Mouse (Mus musculus) thymus, postnatal 0 days (tissue): ENCODE data around the gene Sgta. TPM values are rescaled to one million over a fixed set of nuclear protein-coding genes. Genes with fewer than 3 reads are reported as not detected.
"Not testable (repeated sequence)": the region's sequence is repeated elsewhere in the genome, so short reads cannot be mapped to it uniquely, and the experiment has no call there.

Experiments used
- DNase-seq: peaks from one replicate; pipeline ENCODE4 v3.0.0-alpha.2; 2015; ENCODE audit warnings: low spot score
- polyA plus RNA-seq: library from polyadenylated mRNA; unstranded; fragments of >200 nt; fragmentation: Nextera tagmentation; extraction: Ambion mirVana; gene quantifications from 2 replicates; pipeline ENCODE4 v1.2.1, GENCODE M21; 2015

Gene Sgta
- polyA plus RNA-seq, 1 experiment from 2014 or later = 120 TPM

DNA sequence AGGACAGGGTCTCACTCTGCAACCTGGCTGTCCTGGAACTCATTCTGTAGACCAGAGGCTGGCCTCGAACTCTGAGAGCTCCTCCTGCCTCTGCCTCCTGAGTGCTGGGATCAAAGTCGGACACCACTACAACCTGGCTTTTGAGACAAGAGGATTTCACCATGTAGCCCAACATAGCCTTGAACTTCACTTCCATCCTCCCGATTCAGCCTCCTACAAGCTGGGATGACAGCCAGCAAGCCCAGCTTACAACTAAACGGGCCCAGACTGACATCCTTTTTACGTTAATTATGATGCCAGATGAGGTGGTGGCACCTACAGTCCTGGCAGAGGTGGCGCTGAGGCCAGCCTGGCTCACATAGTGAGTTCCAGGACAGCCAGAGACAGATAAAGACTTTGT is 1.1 kb downstream of the Sgta start:
- no peak for DNase-seq

DNA sequence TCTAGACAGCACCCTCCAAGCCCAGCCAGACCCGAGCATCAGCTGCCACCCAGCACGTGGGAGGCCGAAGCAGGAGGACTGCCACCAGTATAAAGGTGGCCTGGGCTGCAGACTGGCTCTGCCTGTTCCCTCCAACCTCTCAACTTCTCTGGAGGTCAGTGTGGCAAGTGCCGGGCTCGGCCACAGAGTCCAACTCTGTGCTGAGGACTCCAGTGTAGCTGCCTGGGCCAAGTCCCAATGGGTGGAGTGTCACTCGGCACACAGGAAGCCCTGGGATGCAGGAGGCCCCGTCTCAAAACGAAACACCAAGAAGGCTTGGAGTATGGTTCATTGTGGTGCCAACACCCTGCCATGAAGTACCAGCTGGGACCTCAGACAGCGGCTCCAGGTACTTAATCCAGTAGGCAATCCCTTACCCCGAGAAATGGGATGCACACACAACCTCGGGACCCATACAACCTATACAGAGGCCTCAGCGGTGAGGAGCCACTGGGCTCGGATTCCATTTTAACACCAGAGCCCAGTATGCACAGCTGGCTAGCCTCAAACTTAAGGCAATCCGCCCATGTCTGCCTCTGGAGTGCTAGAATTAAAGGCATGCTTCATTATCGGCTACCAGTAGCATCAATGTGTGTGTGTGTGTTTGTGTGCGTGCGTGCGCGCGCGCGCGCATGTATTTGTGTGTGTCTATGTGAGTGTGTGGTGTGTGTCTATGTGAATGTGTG is 2.4 kb downstream of the Sgta start:
- DNase-seq = no peak

DNA sequence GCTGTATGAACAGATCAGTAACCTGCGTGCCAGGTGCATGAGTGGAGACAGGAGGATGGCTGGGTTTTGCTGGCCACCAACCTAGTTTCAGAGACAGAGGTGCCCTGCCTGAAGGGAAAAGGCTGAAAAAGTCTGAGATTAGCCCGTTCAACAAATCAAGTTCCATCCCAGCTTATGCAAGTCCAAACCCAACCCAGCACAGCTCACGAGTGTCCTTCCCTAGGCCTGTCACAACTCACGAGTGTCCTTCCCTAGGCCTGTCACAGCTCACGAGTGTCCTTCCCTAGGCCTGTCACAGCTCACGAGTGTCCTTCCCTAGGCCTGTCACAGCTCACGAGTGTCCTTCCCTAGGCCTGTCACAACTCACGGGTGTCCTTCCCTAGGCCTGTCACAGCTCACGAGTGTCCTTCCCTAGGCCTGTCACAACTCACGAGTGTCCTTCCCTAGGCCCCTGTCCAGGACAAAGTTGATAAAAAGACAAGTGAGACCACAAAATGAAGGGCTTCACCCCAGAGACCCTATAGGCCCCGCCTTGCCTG is 4.1 kb downstream of the Sgta start:
- not testable (repeated sequence) for DNase-seq

DNA sequence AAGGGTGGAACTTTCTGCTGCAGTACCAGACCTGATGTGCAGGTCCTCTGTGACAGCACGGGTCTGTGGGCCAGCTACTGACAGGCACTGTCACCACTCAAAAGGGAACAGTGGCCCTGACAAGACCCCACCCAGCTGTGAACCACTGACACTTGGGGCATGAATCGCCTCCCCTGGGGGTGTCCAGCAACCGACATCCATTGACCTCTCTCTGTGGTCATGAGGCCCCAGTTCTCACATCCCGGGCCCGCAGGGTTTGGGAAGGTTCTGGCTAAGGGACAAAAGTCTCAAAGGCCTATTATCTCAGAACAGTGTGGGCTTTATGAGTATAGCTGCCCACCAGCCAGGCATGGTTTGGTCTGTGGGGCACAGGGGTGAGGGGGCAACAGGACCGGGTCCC is 4.8 kb downstream of the Sgta start:
- no peak for DNase-seq

DNA sequence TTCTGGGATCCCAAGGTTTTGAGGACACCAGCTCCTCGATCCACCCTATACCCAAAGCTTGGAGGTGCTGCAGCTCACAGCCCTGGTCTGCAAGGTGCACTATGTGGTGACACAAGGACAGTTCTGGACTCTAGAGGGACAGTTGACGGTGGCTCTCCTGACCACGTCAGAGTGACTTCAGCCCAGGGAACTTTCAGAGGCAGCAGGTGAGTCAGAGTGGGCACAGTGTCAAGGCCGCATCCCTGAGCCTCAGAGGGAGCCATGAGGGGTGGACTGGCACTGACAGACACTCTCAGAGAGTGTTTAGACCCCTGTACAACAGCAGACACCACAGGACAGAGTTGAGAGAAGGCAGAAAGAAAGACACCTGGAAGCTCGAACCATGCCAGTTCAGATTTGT is 7.4 kb downstream of the Sgta start:
- no peak for DNase-seq

DNA sequence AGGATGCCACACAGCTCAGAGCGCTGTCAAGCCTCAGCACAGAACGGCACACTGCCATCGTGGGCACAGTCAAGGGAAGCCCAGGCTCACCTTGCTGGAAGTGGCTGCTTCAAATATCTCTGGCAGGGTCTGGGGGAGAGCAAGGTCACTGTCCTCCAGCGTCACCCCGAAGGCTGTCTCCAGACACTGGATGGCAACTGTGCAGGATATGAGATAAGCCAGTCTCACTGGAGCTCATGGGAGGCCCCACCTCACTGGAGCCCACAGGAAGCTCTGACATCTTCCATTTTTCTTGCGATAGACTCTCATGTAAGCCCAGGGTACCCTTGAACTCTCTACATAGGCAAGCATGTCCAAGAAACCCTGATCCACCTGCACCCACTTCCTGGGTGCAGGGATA is 8.8 kb downstream of the Sgta start:
- no peak for DNase-seq

DNA sequence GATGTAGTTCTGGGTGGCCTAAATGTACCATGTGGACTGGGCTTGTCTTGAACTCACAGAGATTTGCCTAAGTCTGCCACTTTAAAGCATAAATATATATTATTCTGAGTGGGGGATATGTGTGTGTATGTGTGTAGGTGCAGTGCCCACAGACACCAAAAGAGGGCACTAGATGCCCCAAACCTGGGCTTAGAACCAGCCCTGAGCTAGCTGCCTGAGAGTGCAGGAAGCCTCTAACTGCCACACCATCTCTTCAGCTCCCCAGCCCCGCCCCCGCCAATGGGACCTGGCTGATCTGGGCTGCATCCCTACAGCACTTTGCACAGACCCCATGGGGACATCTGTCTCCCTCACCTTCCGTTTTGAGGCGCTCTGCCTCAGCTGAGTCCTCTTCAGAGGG is 9.3 kb downstream of the Sgta start:
- peak; percentile 50 for DNase-seq

DNA sequence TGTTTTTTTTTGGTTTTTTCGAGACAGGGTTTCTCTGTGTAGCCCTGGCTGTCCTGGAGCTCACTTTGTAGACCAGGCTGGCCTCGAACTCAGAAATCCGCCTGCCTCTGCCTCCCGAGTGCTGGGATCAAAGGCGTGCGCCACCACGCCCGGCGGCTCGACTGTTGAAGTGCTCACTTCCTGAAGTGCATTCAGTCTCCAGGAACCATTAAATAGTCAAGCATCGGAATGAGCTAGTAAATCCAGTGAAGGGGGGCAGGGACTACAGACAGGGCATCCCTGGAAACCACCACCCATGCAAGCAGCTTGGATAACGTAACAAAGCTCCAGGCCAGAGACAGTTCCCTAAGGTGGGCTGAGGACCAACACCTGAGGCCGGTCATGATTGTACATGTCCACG is 14.7 kb downstream of the Sgta start:
- DNase-seq = not testable (repeated sequence)

DNA sequence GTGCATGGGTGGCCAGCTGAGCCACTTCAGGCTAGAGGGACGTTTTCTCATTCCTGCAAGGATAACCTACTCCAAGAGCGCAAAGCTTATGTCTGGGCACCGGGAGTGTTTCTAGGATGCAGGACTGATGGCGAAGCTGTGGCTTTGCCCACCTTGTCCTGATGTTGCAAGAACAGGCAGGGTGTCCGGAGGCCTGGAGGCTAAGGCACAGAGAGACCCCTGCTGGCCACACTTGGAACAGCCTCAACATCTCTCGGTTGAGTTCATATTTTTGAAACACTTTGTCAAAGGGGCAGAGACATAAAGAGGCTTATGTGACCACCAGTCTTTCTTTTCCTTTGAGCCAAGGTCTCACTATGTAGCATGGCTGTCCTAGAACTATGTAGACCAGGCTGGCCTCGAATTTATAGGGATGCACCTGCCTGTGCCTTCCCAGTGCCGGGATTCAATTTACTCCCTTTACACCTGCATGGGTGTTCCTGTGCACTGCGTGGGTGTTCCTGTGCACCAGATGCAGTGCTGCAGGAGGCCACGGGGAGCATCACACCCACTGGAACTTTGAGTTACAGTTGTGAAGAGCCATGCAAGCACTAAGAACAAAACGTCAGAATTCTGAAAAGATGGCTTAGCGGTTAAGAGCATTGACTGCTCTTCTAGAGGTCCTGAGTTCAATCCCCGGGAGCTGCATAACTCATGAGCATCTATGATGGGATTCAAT is 18.4 kb downstream of the Sgta start:
- peak; percentile 77 for DNase-seq

DNA sequence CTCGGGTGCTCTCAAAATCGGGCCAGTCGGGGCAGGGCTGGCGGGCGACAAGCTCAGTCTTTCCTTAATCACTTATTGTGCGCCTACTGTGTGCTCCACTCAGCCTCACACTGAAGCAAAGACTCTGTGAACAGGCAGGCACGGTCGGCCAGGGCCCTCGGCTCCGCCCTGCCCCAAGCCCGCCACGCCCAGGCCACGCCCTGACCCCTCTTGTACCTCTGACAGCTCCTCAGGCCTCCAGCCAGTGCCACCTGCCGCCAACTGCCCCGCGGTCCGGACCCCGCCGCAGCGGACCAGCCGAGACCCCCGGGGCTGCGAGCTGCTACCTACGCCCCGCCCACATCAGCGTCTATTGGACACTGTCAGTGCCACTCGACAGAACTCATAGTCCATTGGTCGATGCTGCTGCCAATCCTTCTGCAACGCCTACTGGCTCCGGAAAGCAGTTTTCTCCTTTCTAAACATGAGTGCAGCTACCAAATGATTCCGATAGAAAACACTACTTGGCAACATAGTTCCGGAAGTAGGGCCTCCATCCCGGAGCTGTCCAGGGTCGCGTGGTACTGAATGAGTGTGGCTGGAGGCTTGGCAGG is 22.9 kb downstream of the Sgta start, which contains the start of gene Slc39a3:
Slc39a3 (minus strand) TSS at position 439 of the 593 bp plus-strand sequence.
- peak; percentile 98 for DNase-seq

DNA sequence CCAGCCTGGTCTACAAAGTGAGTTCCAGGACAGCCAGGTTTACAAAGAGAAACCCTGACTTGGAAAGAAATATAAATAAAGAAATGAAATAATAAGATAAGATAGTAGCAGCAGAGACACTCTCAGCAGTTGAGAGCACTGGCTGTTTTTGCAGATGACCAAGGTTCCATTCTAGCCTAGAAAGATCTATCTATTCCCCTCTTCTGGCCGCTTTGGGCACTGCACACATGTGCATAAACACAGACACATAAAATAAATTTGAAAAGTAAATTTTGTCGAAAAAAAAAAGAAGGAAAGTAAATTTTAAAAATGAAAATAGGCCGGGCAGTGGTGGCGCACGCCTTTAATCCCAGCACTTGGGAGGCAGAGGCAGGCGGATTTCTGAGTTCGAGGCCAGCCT is 23.7 kb downstream of the Sgta start:
- no peak for DNase-seq

DNA sequence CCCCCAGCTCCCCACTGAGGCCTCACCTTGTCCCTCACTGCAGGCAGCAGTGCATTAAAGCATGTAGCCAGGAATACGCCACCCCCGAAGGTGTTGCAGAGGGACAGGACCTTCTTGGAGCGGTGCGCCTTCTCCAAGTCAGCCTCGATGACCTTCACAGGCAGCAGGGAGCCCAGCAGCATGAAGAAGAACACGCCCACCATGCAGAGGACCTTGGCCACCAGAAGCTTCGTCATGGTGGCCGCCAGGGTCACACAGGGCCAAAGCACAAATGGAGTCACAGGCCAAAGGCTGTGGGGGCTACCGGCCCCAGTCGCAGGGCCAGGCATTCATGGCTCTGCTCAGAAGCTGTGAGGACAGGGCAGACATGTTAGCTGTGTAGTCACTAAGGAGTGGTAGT is 26.4 kb downstream of the Sgta start:
- DNase-seq = no peak

DNA sequence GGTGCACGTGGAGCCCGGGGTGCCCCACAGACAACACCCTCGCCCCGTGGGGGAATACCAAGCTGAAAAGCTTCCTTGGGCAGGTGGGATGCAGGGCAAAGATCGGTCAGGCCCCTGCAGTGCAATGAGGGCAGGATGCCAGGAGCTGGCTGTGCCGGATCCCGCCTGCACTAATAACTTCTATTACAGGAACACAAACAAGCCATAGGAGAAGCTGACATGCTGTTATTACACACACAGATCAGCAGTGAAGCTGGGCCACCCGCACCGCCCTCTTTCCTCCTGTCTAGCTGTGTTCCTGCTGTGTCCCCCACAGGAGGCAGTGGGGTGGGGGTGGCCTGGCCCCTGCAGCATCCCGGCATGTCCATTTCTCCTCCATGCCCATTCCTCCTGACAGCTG is 30.9 kb downstream of the Sgta start:
- DNase-seq = no peak

DNA sequence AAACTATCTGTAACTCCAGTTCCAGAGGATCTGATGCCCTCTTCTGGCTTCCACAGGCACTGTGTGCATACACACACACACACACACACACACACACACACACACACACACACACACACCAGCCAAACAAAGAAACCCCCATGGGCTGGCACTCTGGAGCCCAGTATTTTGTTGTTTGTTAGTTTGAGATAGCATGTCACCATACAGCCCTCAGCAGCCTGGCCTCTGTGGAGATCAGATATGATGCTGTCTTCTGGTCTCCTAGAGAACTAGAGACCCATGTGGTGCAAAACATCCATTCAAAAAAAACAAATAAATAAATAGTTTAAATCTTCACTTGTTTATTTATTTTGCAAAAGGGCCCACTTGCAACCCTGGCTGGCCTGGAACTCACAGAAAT is 31.8 kb downstream of the Sgta start:
- DNase-seq = no peak

DNA sequence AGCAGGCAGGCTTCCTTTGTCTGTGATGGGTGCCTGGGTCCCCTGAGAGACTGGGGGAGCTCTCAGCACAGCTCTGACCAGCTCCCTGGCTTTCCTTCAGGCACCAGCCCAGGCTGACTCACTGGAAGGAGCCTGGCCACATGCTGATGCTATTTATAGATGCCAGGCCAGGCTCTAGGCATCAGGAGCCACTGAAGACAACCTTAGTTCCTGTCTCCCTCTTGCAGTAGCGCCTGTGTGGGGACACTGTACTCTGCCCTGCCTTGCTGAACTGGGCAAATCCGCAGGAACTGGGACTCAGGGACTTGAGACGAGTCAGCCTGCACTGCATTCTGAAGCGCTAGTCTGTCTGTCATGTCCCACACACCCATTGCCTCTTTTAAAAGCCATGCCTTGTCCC is 32.6 kb downstream of the Sgta start:
- DNase-seq = no peak

DNA sequence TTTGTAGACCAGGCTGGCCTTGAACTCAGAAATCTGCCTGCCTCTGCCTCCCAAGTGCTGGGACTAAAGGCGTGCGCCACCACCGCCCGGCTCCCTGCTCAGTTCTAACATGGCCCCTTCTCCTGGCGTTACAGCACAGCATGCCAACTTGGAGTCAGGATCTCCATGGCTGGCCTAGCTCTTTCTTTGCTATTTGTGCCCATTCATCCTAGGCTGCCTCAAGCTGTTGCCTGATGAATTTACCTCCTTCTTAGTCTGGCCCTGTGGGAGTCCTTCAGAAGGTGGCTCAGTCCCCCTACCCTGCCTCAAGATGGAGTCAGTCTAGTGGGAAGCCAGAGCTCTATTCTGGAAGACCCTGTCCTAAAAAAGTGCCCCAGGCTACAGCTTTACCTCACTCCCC is 33.1 kb downstream of the Sgta start:
- DNase-seq = no peak

DNA sequence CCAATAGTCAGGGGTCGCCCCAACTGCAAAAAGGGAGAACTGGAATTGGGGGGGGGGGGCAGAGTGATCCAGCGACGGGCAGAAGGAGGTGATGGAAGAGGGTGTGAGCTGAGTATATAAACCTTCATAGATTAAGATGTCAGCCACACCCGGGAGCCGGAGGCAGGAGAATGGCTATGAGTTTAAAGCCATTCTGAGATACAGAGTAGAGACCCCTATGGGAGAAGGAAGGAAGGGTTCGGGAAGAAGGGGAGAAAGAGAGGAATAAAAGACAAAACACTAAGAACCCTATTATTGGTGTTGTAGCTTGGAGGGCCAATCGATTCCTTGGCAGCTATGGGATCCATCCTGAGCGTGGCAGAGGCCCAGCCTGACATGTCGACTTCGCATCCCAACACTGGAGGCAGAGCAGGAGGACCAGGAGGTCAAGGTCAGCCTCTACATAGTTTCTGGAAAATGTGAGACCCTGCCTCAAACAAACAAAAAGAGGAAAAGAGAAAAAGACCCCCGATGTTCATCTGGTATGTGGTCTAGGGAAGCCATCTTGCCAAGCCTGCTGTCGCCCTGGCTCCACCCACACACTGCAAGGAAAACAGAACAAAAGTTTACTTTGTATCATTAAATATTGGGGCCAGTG is 34.2 kb downstream of the Sgta start, which contains the start of gene Diras1:
Diras1 (minus strand) TSS at position 24 of the 637 bp plus-strand sequence.
- DNase-seq = no peak

DNA sequence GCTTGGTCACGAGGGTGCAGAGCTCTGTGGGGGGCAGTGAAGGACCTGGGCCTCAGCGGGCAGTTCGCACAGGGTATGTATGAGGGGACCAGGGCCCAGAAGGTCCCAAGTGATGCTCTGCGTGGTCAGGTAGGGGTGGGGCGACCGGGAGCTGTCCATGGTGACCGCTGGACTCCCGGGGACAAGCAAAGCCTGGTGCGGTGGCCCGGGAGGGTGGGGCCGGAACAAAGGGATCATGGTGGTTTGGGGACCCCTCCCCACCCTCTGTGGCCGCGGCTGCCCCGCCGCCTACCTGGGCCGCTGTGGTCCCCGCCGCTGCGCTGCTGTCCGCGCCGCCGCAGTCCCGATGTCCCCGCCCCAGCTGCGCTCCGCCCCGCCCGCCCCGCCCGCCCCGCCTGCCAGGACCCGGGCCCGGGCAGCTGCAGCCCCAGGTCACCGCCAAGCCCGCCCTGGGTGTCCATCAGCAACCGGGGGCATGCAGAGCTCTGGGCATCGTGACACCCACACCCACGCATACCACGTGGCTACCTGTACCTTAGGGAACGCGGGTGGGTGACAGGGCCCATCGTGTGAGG is 34.8 kb downstream of the Sgta start:
- no peak for DNase-seq

DNA sequence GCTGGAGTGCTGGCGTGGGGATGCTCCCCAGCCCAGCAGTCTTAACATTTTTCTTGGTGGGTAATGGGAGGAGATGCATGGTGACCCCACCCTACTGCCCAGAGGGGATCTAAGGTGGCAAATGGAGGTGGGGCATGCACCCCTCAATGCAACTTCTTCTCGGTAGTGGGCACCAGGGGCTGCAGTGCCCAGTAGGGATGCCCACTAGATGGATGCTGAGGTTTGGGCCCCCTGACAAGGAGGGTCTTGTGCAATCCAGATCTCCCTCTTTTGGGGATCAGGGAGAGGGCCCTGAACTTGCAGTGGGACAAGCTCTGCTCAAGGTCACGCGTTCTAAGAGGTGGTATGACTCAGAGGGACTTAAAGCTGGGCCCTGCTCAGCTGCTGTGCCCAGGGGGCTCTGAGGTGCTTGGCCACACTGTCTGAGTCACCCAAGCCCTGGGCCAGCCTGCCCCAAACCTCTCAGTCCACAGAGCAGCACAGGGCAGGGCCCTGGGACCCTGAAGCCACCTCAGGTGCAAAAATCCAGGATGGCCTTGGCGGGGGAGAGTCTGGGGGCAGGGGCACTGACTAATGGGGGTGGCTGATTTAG is 35.5 kb downstream of the Sgta start:
- no peak for DNase-seq

DNA sequence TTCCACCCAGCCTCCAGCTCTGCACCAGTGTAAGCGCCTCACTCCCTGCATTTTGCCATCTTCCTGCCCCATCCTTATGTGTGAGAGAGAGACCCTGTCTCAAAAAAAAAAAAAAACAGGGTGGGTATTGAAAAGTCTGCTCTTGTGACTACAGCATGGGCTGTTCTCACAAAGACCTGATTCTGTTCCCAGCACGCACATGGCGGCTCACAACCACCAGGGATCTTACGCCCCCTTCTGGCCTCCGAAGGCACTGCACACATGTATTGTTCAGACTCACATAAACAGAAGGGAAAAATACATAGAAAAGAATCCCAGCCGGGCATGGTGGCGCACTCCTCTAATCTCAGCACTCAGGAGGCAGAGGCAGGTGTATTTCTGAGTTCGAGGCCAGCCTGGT is 37.2 kb downstream of the Sgta start:
- no peak for DNase-seq

DNA sequence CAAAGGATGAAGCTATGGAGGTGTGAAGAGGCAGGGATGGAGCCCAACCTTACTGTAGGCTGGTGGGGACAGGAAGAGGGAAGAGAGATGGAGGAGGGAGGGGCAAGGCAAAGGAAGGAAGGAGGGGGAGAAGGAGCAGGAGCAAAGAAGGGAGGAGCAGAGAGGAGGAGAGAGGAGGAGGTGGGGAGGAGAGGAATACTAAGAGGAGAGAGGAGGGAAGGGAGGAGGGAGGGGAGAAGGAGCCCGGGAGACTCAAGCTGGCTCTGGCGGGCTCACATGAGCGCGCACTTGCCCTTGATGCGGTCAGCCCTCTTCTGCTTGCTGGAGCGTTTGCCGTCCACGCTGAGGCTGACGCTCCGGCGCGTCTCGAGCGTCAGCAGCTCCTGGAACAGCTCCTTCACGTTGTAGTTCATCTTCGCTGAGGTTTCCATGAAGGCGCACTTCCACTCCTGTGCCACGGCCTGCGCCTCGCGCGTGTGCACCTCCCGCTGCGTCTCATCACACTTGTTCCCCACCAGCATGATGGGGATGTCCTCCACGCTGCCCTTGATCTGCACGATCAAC is 38.4 kb downstream of the Sgta start:
- no peak for DNase-seq
